8 mouse cellular contexts compared by ENCODE assay signal in the genomic region with DNA sequence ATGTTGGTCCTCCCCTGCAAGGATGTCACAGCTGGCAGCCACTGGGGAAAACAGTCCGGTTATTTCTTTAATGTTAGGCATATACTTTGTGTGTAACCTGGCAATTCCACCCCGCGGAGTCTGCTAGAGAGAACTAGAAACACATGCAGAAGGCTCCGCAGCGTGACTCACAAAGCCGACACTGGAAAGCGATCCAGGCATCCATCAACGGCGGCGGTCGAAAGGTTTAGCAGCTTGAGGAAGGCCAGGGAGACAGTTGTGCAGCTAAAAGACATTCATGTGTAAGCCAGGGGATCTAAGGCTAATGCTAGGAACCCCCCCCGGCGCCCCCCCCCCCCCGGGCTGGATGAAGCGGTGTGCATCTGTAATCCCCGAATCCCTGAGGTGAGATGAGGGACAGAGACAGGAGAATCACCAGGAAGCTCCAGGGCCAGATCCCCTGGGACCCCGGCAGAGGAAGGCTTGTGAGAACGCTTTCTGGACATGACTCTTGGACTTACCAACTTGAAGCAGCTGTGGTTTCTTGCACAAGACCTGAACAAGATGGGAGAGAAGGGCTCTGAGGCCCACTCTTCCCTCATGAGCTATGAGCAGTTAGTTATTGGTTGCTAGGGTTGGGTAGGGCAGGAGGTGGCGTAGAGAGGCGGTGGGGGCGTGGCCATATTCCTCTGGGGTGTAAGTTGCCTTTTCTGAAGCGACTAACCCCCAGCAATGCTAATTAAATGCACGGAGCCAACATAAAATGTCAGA. TPM values are rescaled to one million over a fixed set of nuclear protein-coding genes. Genes with fewer than 3 reads are reported as not detected.
DNase-seq lines count a peak whose midpoint lies in the region; ATAC-seq and TF ChIP-seq lines count a peak whose summit lies in the region.

No protein-coding gene starts in this region.

- peak overlapping the region; percentile 43 for H3K4me2 ChIP-seq in hindbrain, postnatal 0 days (ENCODE audit: low read depth, low read length)

- peak overlapping the region; percentile 48 for H3K27ac ChIP-seq in hindbrain, postnatal 0 days

- no peak for ATAC-seq in hindbrain, postnatal 0 days
- ATAC-seq in monocyte, adult 5-6 weeks (replicated peaks; ENCODE audit: insufficient number of reproducible peaks, low FRiP score, low TSS enrichment, poor library complexity, severe bottlenecking) = peak; percentile 95

- H3K36me3 ChIP-seq in hindbrain, postnatal 0 days (ENCODE audit: insufficient read depth, low read length) = no peaks in the 10 kb centered on the region

- DNase-seq in B cell, adult 2 months = peak; percentile 56 to 66
- peak; percentile 51 to 68 for DNase-seq in adrenal gland, postnatal 36 days
- DNase-seq in gastrocnemius, adult 18-20 months (ENCODE audit: low spot score) = peak; percentile 34
- DNase-seq in hindbrain, postnatal 0 days (ENCODE audit: low spot score) = peak; percentile 46
- no peak for DNase-seq in cerebellum, adult 9-10 months
- no peak for DNase-seq in kidney, postnatal 14 days
- no peak for DNase-seq in cerebellum, adult 18-20 months

- peaks cover 18% of the 10 kb centered on the region for H3K4me1 ChIP-seq in hindbrain, postnatal 0 days (ENCODE audit: insufficient read depth, low read length)

- no peaks in the 10 kb centered on the region for H3K9me3 ChIP-seq in hindbrain, postnatal 0 days (ENCODE audit: low read length)

- WGBS in hindbrain, postnatal 0 days = 14% methylated on average over 22 of the region's 23 CpGs

- H3K4me3 ChIP-seq in hindbrain, postnatal 0 days (ENCODE audit: low read length) = no peak overlapping the region

- no peak for TF ChIP-seq CTCF in hindbrain, postnatal 0 days (IDR thresholded peaks at IDR 0.05; ENCODE audit: low read depth)

- 0 out of 2 replicates have a peak overlapping the region, but pooled peaks have one; percentile 28 for H3K9ac ChIP-seq in hindbrain, postnatal 0 days (replicated peaks; ENCODE audit: low read length)

- no peaks in the 10 kb centered on the region for H3K27me3 ChIP-seq in hindbrain, postnatal 0 days (ENCODE audit: insufficient read depth, low read length)

RNA-seq across cellular contexts. Expression of gene Foxk1, which starts 16.2 kb away (rescaled TPM):
- total RNA-seq in adrenal gland, postnatal 36 days (2021) = 10 to 100 TPM; 21.3 to 22.3 TPM
- 10 to 100 TPM; 14.5 to 16.4 TPM for total RNA-seq in gastrocnemius, adult 18-20 months (2021)
- total RNA-seq in hindbrain, postnatal 0 days (2014; rRNA removed) = 23.3 and 24.0 TPM in 2 replicates
- 4.6 and 6.0 TPM in 2 replicates for polyA plus RNA-seq in hindbrain, postnatal 0 days (2015; fragmentation: Nextera tagmentation; extraction: Ambion mirVana)
- total RNA-seq in monocyte, adult 5-6 weeks (2017) = 17.6 to 31.2 TPM (median 21.7 TPM) in 3 replicates

Comparison
In these comparisons a context has a peak if more than half of its experiments do, and no peak if none do; other contexts are left out.
1. DNase-seq: peak in B cell, adult 2 months (2 of 2), adrenal gland, postnatal 36 days (2 of 2), gastrocnemius, adult 18-20 months (single experiment) and hindbrain, postnatal 0 days (single experiment); none in cerebellum, adult 9-10 months (single experiment), kidney, postnatal 14 days (single experiment) and cerebellum, adult 18-20 months (0 of 2).